Mouse (Mus musculus) olfactory bulb, adult 2 months (tissue): ENCODE data around the gene Ano8. TPM values are rescaled to one million over a fixed set of nuclear protein-coding genes. Genes with fewer than 3 reads are reported as not detected.

Experiments
- H3K27ac ChIP-seq: fragments of 200-500 bp; 2 replicates; pipeline ENCODE4 v1.5.1; 2012; ENCODE audit warnings: low read depth, low read length; ENCODE audit not compliant: insufficient read depth
- H3K4me1 ChIP-seq: fragments of 200-500 bp; 2 replicates; pipeline ENCODE4 v1.6.1; 2012; ENCODE audit warnings: low read length; ENCODE audit not compliant: control insufficient read depth, insufficient read depth
- H3K4me3 ChIP-seq: fragments of 200-500 bp; 2 replicates; pipeline ENCODE4 v1.5.1; 2012; ENCODE audit warnings: mild to moderate bottlenecking, low read depth, low read length, moderate library complexity; ENCODE audit not compliant: insufficient read depth
- CTCF ChIP-seq: fragments of 200-500 bp; IDR thresholded peaks from 2 replicates; pipeline ENCODE4 v1.5.1; 2012; ENCODE audit warnings: low read depth, mild to moderate bottlenecking, low read length, moderate library complexity; ENCODE audit not compliant: insufficient read depth
- POLR2A ChIP-seq: fragments of 200-500 bp; IDR thresholded peaks from 2 replicates; pipeline ENCODE4 v1.6.1; 2012; ENCODE audit warnings: mild to moderate bottlenecking, low read depth, low read length, moderate library complexity; ENCODE audit not compliant: insufficient read depth
- WGBS: fragments of 180-500 bp; shearing (Covaris S2); methylation state at CpG from one replicate; pipeline ENCODE4 v1.1.7; 2018; 5-methylcytosine and 5-hydroxymethylcytosine counted together
- polyA plus RNA-seq: library from polyadenylated mRNA; stranded (reverse); fragments of >200 nt; gene quantifications from 2 replicates; pipeline ENCODE4 v1.2.4, GENCODE M21; 2012; ENCODE audit warnings: low replicate concordance; ENCODE audit not compliant: missing spikeins, insufficient read depth, insufficient read length

The Ano8 gene
- polyA plus RNA-seq, 1 experiment, result not detected

- no peak overlapping the region for H3K4me3 ChIP-seq
- TF ChIP-seq CTCF, result no peak
- no peak for TF ChIP-seq POLR2A
- 84% methylated on average over 25 of the region's 25 CpGs for WGBS
- peaks cover 29% of the 10 kb centered on the region for H3K4me1 ChIP-seq
- H3K27ac ChIP-seq, result no peak overlapping the region
These were observed 10.7 kb downstream of the Ano8 start for GRCm38 (mm10) chr8:71474785-71475701.

DNA sequence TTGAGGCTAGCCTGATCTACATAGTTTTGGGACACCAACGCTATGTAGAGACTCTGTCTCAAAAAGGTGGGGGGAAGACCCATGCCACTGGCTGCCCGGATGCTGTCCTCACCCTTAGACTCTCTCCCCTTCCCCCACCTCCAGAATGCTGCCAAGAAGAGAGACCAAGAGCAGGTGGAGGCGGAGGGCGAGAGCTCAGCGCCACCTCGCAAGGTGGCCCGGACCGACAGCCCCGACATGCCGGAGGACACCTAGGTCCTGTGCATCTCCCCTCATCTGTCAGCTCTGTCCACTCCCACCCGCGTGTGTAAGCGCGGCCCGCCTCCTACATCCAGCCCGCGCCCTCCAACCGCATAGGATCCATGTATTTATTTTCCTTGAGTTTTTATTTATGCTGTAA, 11.4 kb downstream of the Ano8 start:
- Histone ChIP-seq H3K27ac (no peak overlapping the region), H3K4me3 (no peak overlapping the region), H3K4me1 (peaks cover 35% of the 10 kb centered on the region)
- TF ChIP-seq POLR2A (no peak), CTCF (no peak)
- 89% methylated on average over 18 of the region's 18 CpGs for WGBS

DNA sequence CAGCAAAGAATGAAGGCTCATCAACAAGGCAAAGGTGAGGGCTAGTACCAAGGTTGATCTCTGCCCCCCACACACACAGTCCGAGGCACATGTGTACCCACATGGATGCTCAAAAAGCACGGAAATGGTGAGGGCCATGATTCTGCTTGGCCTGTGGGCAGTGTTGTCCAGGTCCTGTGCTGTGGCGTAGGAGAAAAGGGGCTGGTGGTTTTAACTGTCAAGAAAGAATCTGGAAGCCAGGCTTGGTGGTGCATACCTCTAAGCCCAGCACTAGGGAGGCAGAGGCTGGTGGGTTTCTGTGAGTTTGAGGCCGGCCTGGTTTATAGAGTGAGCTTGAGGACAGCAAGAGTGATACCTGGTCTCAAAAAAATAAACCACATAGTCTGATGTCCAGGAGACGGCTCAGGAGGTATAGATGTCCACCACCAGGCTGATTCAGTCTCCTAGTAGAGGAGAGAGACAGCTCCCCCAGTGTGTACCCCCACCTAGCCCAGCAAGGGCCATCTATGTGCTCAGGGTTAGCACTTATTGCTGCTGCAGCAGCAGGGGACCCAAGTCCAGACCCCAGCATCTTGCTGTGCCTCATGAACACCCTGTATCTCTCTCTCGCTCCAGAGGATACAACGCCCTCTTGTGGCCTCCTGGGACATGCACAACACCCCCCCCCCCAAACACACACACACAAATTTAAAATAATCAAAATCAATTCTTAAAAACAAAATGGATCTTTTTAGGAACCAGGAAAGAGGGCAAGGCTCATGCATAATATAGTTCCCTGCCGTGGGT, 13.0 kb downstream of the Ano8 start:
- H3K4me3 ChIP-seq, result no peak overlapping the region
- TF ChIP-seq POLR2A (no peak), CTCF (peak; percentile 50; the same call in 1 of the 2 replicates)
- H3K4me1 ChIP-seq, result peaks cover 35% of the 10 kb centered on the region
- 84% methylated on average over 8 of the region's 8 CpGs for WGBS
- no peak overlapping the region for H3K27ac ChIP-seq

GRCm38 (mm10) chr8:71471861-71472260, 13.9 kb downstream of the Ano8 start:
- no peak for TF ChIP-seq POLR2A
- no peak for TF ChIP-seq CTCF
- Histone ChIP-seq H3K4me3 (no peak overlapping the region), H3K27ac (no peak overlapping the region), H3K4me1 (peaks cover 26% of the 10 kb centered on the region)
- 93% methylated on average over 17 of the region's 17 CpGs for WGBS

DNA sequence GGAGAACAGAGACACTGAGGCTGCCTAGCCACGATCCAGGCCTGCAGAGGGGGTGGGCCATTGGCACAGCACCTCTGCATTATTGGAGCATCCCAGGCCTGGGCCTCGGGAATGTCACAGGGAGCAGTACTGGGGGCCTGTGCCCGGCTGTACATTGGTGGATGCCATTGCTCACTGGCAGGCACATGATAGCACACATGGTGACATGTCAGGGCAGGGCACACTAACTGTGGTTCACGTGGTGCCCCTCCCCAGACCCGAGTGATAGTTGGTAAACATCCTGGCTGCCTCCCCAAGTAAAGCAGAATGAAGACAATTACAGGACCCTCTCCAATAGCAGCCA, 14.9 kb downstream of the Ano8 start:
- Histone ChIP-seq H3K27ac (no peak overlapping the region), H3K4me3 (no peak overlapping the region), H3K4me1 (peaks cover 24% of the 10 kb centered on the region)
- WGBS, result 60% methylated on average over 5 of the region's 5 CpGs
- TF ChIP-seq POLR2A (no peak), CTCF (no peak)

DNA sequence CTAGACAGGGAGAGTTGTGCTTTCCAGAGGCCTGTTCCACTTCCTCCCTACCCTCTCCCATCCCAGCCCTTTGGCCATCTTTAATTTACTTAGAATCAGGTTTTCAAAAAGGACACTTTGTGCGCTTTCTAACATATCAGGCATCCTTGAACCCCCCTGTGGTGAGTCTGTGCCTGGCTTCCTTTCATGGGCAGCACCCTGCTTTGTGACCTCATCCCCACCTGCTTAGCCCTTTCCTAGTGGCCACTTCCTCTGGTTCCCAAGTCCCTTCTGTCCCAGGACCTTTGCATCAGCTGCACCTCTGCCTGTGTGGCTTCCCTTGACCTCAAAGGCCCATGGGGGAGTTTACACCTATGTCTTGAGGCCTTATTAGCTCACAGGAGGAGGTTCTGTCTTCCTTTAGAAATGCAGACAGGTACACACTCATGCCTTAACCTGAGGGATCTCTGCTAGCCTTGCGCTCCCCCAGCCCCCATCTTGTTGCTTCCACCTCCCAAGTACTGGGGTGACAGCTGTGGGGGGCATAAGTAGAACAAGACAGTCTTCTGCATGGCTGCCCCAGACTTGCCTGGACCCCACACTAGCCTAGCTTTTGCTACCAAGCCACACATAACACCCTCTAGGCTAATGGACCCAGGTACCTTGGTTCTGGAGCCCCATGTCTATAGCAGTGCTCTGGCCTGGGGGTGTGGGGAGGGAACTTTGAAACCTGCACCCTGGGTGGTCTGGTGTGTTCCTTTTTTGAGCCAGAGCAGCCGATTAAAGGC, 15.4 kb downstream of the Ano8 start:
- Histone ChIP-seq H3K4me3 (peak overlapping the region; percentile 81), H3K27ac (no peak overlapping the region), H3K4me1 (peaks cover 20% of the 10 kb centered on the region)
- WGBS, result 75% methylated on average over 3 of the region's 3 CpGs
- TF ChIP-seq POLR2A, result no peak
- no peak for TF ChIP-seq CTCF

GRCm38 (mm10) chr8:71469411-71469810, 16.4 kb downstream of the Ano8 start:
- TF ChIP-seq CTCF (no peak), POLR2A (no peak)
- WGBS, result under 1% methylated on average over 24 of the region's 24 CpGs
- peak overlapping the region; percentile 81 for H3K4me3 ChIP-seq
- no peak overlapping the region for H3K27ac ChIP-seq
- H3K4me1 ChIP-seq, result peaks cover 22% of the 10 kb centered on the region

- TF ChIP-seq POLR2A, result peak; percentile 67
- no peak for TF ChIP-seq CTCF
- no peak within 1 kb of the TSS for H3K27ac ChIP-seq
- H3K4me3 ChIP-seq, result peak within 1 kb of the TSS; percentile 81
- H3K4me1 ChIP-seq, result peaks cover 27% of the 10 kb centered on the region
- WGBS, result under 1% methylated on average over 52 of the region's 52 CpGs
These were observed 16.8 kb downstream of the Ano8 start, which contains the start of gene Dda1 for GRCm38 (mm10) chr8:71468916-71469315. TSS of gene Dda1 (plus strand) at chr8:71469199.
